Mouse (Mus musculus) left cerebral cortex, postnatal 14 days (tissue): Measurements from ENCODE around the gene Glrb. TPM values are rescaled to one million over a fixed set of nuclear protein-coding genes. Genes with fewer than 3 reads are reported as not detected.

Source experiments
- total RNA-seq, 2 experiments: library from RNA; stranded (reverse); gene quantifications; 2 replicates each; pipeline ENCODE4 v1.2.3; 2021

The Glrb gene
- total RNA-seq, 2 experiments from 2014 or later, result 181 TPM

Other genes starting within 250 kb of the Glrb start
- gene Gria2, start 110.8 kb downstream of the Glrb start, total RNA-seq, result 100 to 1,000 TPM; 476 to 481 TPM
- gene Pdgfc, start 122.8 kb upstream of the Glrb start, total RNA-seq, result 1 to 10 TPM; 6.5 TPM